Mouse (Mus musculus): ENCODE measurements around the gene Olfr139. TPM values are rescaled to one million over a fixed set of nuclear protein-coding genes. Genes with fewer than 3 reads are reported as not detected.

The Olfr139 gene
- polyA plus RNA-seq (2014; fragmentation: Nextera tagmentation; extraction: Ambion mirVana): not detected in 2 replicates

DNA sequence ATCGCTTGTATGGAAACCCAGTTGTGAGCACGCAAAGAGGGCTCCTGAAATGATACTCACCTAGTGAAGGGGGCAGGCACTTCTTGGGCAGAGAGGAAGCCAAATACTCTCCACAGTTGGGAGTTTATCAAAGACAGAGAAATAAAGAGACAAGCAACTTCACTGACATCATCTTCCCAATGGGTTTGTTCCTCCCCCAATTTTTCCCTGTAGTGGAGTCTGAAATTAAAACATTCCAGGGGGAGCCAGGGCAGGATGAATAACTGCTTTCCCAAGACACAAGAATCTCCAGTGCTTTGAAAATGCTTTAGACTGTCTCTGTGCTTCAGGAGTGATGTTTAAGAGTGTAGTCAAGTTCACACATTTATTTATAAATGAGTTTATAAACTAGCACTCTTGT is at the start of gene Olfr139, which contains the start of gene Olfr399:
Gene Olfr139, minus strand, starts transcription at position 101 of the 400 bp plus-strand sequence.
Gene Olfr399, minus strand, starts transcription at position 165 of the 400 bp plus-strand sequence.
- 67% methylated on average over 2 of the region's 2 CpGs for WGBS
- Histone ChIP-seq H3K27ac (ENCODE audit: low read depth) (no peak within 1 kb of the TSS), H3K4me2 (ENCODE audit: low read length) (no peak within 1 kb of the TSS), H3K4me3 (ENCODE audit: low read depth, low read length) (no peak within 1 kb of the TSS), H3K9ac (ENCODE audit: low read length) (no peak within 1 kb of the TSS), H3K27me3 (replicated peaks; ENCODE audit: control insufficient read depth, insufficient read depth, low read length) (no peaks in the 10 kb centered on the region), H3K4me1 (replicated peaks; ENCODE audit: control insufficient read depth, insufficient read depth, low read length) (no peaks in the 10 kb centered on the region), H3K9me3 (ENCODE audit: control insufficient read depth, low read length) (no peaks in the 10 kb centered on the region), H3K36me3 (ENCODE audit: control insufficient read depth, insufficient read depth, low read length) (no peaks in the 10 kb centered on the region)
- ATAC-seq (replicated peaks; ENCODE audit: low FRiP score, low TSS enrichment, low read depth): no peak
- DNase-seq (ENCODE audit: low spot score): no peak

DNA sequence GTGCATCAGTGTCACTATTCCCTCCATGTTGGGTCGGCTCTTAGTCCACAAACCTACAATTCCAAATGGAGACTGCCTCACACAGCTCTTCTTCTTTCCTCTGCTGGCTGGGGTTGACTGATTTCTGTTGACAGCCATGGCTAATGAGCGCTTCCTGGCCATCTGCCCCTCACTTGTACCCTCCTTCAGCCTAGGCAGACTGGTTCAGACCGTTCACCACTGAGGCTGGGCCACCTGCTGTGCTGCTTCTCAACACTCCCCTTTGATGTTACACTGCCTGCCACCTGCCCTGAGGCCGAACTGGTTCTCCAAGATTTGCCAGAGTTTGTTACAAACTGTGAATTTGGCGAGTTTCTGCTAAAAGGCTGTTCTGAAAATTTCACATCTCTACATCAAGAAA is 48.7 kb upstream of the Olfr139 start:
- H3K4me3 ChIP-seq (ENCODE audit: low read depth, low read length): no peak overlapping the region
- no peak overlapping the region for H3K9ac ChIP-seq (ENCODE audit: low read length)
- DNase-seq (ENCODE audit: low spot score) (no peak), ATAC-seq (replicated peaks; ENCODE audit: low FRiP score, low TSS enrichment, low read depth) (no peak)
- no peaks in the 10 kb centered on the region for H3K4me1 ChIP-seq (replicated peaks; ENCODE audit: control insufficient read depth, insufficient read depth, low read length)
- H3K4me2 ChIP-seq (ENCODE audit: low read length): no peak overlapping the region
- no peaks in the 10 kb centered on the region for H3K36me3 ChIP-seq (ENCODE audit: control insufficient read depth, insufficient read depth, low read length)
- no peaks in the 10 kb centered on the region for H3K27me3 ChIP-seq (replicated peaks; ENCODE audit: control insufficient read depth, insufficient read depth, low read length)
- no peaks in the 10 kb centered on the region for H3K9me3 ChIP-seq (ENCODE audit: control insufficient read depth, low read length)
- 35% methylated on average over 5 of the region's 5 CpGs for WGBS
- no peak overlapping the region for H3K27ac ChIP-seq (ENCODE audit: low read depth)

DNA sequence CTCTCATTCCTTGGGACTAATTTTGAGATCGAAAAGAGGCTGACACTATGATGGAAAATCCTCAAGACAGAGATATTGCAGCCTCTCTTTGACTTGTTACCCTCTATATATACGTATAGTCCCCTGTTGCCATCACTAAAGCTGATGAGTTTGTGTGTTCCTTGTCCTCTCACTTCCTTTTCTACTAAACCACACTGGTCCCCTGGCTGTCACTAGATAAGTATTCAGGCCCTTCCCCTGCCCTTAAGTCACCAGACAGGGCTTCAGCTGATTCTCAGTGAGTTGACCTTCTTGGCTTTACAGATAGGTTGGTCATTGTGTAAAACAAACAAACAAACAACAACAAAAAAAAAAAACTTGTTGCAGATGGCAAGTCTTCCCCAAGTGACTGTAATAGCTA is 45.2 kb upstream of the Olfr139 start:
- no peak overlapping the region for H3K27ac ChIP-seq (ENCODE audit: low read depth)
- no peaks in the 10 kb centered on the region for H3K27me3 ChIP-seq (replicated peaks; ENCODE audit: control insufficient read depth, insufficient read depth, low read length)
- no peak for DNase-seq (ENCODE audit: low spot score)
- no peak overlapping the region for H3K9ac ChIP-seq (ENCODE audit: low read length)
- 52% methylated on average over 2 of the region's 2 CpGs for WGBS
- H3K4me3 ChIP-seq (ENCODE audit: low read depth, low read length): no peak overlapping the region
- no peaks in the 10 kb centered on the region for H3K4me1 ChIP-seq (replicated peaks; ENCODE audit: control insufficient read depth, insufficient read depth, low read length)
- no peak overlapping the region for H3K4me2 ChIP-seq (ENCODE audit: low read length)
- H3K36me3 ChIP-seq (ENCODE audit: control insufficient read depth, insufficient read depth, low read length): no peaks in the 10 kb centered on the region
- ATAC-seq (replicated peaks; ENCODE audit: low FRiP score, low TSS enrichment, low read depth): no peak
- no peaks in the 10 kb centered on the region for H3K9me3 ChIP-seq (ENCODE audit: control insufficient read depth, low read length)

GRCm38 (mm10) chr11:74100724-74101123 is 44.4 kb upstream of the Olfr139 start:
- H3K9me3 ChIP-seq (ENCODE audit: control insufficient read depth, low read length): no peaks in the 10 kb centered on the region
- no peak overlapping the region for H3K27ac ChIP-seq (ENCODE audit: low read depth)
- H3K27me3 ChIP-seq (replicated peaks; ENCODE audit: control insufficient read depth, insufficient read depth, low read length): no peaks in the 10 kb centered on the region
- no peaks in the 10 kb centered on the region for H3K4me1 ChIP-seq (replicated peaks; ENCODE audit: control insufficient read depth, insufficient read depth, low read length)
- H3K36me3 ChIP-seq (ENCODE audit: control insufficient read depth, insufficient read depth, low read length): no peaks in the 10 kb centered on the region
- no peak overlapping the region for H3K9ac ChIP-seq (ENCODE audit: low read length)
- H3K4me2 ChIP-seq (ENCODE audit: low read length): no peak overlapping the region
- 80% methylated on average over 2 of the region's 2 CpGs for WGBS
- ATAC-seq (replicated peaks; ENCODE audit: low FRiP score, low TSS enrichment, low read depth) (no peak), DNase-seq (ENCODE audit: low spot score) (no peak)
- H3K4me3 ChIP-seq (ENCODE audit: low read depth, low read length): no peak overlapping the region

GRCm38 (mm10) chr11:74069655-74070054 is 13.3 kb upstream of the Olfr139 start, which contains the start of gene Zfp616:
Gene Zfp616 (plus strand): TSS chr11:74069955.
- WGBS: 86% methylated on average over 1 of the region's 1 CpGs
- ATAC-seq (replicated peaks; ENCODE audit: low FRiP score, low TSS enrichment, low read depth): no peak

DNA sequence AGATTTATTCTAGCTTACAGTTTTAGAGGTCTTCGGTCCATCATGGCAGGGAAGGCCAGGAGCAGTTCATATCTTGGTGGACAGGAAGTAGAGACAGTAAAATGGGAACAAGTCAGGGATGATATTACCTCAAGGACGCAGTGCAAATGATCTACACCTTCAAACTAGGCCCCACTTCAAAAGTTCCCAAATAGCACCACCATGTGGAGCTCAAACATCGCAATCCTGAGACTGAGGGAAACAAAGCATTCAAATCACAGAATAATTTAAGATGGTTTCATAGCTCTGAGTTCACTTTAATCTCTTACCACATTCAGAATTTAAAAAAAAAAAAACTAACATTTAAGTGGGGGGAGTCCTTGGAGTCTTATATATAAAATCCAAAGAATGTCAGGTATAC is 5.0 kb downstream of the Olfr139 start:
- H3K36me3 ChIP-seq (ENCODE audit: control insufficient read depth, insufficient read depth, low read length): no peaks in the 10 kb centered on the region
- H3K4me1 ChIP-seq (replicated peaks; ENCODE audit: control insufficient read depth, insufficient read depth, low read length): no peaks in the 10 kb centered on the region
- H3K27ac ChIP-seq (ENCODE audit: low read depth): no peak overlapping the region
- no peak overlapping the region for H3K9ac ChIP-seq (ENCODE audit: low read length)
- no peaks in the 10 kb centered on the region for H3K27me3 ChIP-seq (replicated peaks; ENCODE audit: control insufficient read depth, insufficient read depth, low read length)
- no peaks in the 10 kb centered on the region for H3K9me3 ChIP-seq (ENCODE audit: control insufficient read depth, low read length)
- H3K4me3 ChIP-seq (ENCODE audit: low read depth, low read length): no peak overlapping the region
- H3K4me2 ChIP-seq (ENCODE audit: low read length): no peak overlapping the region
- 70% methylated on average over 3 of the region's 3 CpGs for WGBS
- no peak for ATAC-seq (replicated peaks; ENCODE audit: low FRiP score, low TSS enrichment, low read depth)
- no peak for DNase-seq (ENCODE audit: low spot score)

More at GRCm38 (mm10) chr11:74069655-74070054, 13.3 kb upstream of the Olfr139 start, which contains the start of gene Zfp616:
- Histone ChIP-seq H3K27me3 (replicated peaks; ENCODE audit: control insufficient read depth, insufficient read depth, low read length) (no peaks in the 10 kb centered on the region), H3K9me3 (ENCODE audit: control insufficient read depth, low read length) (no peaks in the 10 kb centered on the region), H3K9ac (ENCODE audit: low read length) (no peak within 1 kb of the TSS), H3K4me3 (ENCODE audit: low read depth, low read length) (no peak within 1 kb of the TSS), H3K4me2 (ENCODE audit: low read length) (no peak within 1 kb of the TSS), H3K4me1 (replicated peaks; ENCODE audit: control insufficient read depth, insufficient read depth, low read length) (no peaks in the 10 kb centered on the region), H3K36me3 (ENCODE audit: control insufficient read depth, insufficient read depth, low read length) (no peaks in the 10 kb centered on the region), H3K27ac (ENCODE audit: low read depth) (no peak within 1 kb of the TSS)
- no peak for DNase-seq (ENCODE audit: low spot score)

Other genes with a start within 250 kb of the Olfr139 start
- not detected in 2 replicates for gene Olfr392, start 239.5 kb downstream of the Olfr139 start, polyA plus RNA-seq (2014; fragmentation: Nextera tagmentation; extraction: Ambion mirVana)
- not detected in 2 replicates for gene Olfr393, start 205.1 kb downstream of the Olfr139 start, polyA plus RNA-seq (2014; fragmentation: Nextera tagmentation; extraction: Ambion mirVana)
- gene Olfr394, start 165.8 kb downstream of the Olfr139 start, polyA plus RNA-seq (2014; fragmentation: Nextera tagmentation; extraction: Ambion mirVana): not detected in 2 replicates
- gene Olfr395, start 147.3 kb downstream of the Olfr139 start, polyA plus RNA-seq (2014; fragmentation: Nextera tagmentation; extraction: Ambion mirVana): not detected in 2 replicates
- gene Olfr23, start 119.9 kb downstream of the Olfr139 start, polyA plus RNA-seq (2014; fragmentation: Nextera tagmentation; extraction: Ambion mirVana): not detected in 2 replicates
- not detected in 2 replicates for gene Olfr397, start 95.7 kb downstream of the Olfr139 start, polyA plus RNA-seq (2014; fragmentation: Nextera tagmentation; extraction: Ambion mirVana)
- gene Olfr398, start 66.1 kb downstream of the Olfr139 start, polyA plus RNA-seq (2014; fragmentation: Nextera tagmentation; extraction: Ambion mirVana): not detected in 2 replicates
- gene Olfr399, start 64 bp upstream of the Olfr139 start, polyA plus RNA-seq (2014; fragmentation: Nextera tagmentation; extraction: Ambion mirVana): not detected in 2 replicates
- gene Zfp616, start 13.4 kb upstream of the Olfr139 start, polyA plus RNA-seq (2014; fragmentation: Nextera tagmentation; extraction: Ambion mirVana): not detected in 2 replicates
- gene Olfr401, start 57.2 kb upstream of the Olfr139 start, polyA plus RNA-seq (2014; fragmentation: Nextera tagmentation; extraction: Ambion mirVana): not detected in 2 replicates
- gene Olfr402, start 97.0 kb upstream of the Olfr139 start, polyA plus RNA-seq (2014; fragmentation: Nextera tagmentation; extraction: Ambion mirVana): not detected in 2 replicates
- gene Olfr403, start 129.7 kb upstream of the Olfr139 start, polyA plus RNA-seq (2014; fragmentation: Nextera tagmentation; extraction: Ambion mirVana): not detected in 2 replicates
- not detected in 2 replicates for gene Olfr43, start 154.8 kb upstream of the Olfr139 start, polyA plus RNA-seq (2014; fragmentation: Nextera tagmentation; extraction: Ambion mirVana)
- not detected in 2 replicates for gene Olfr406, start 203.3 kb upstream of the Olfr139 start, polyA plus RNA-seq (2014; fragmentation: Nextera tagmentation; extraction: Ambion mirVana)
- not detected in 2 replicates for gene Olfr59, start 227.2 kb upstream of the Olfr139 start, polyA plus RNA-seq (2014; fragmentation: Nextera tagmentation; extraction: Ambion mirVana)

All from intestine, embryonic 14.5 days (tissue).